Mouse (Mus musculus) embryonic facial prominence, embryonic 11.5 days (tissue): ENCODE measurements around the gene Med12l. TPM values are rescaled to one million over a fixed set of nuclear protein-coding genes. Genes with fewer than 3 reads are reported as not detected.
"Not testable (repeated sequence)": the region's sequence is repeated elsewhere in the genome, so short reads cannot be mapped to it uniquely, and the experiment has no call there.

Experiments used
- ATAC-seq: fragments of 200-750 bp; cut with Nextera tagmentation; replicated peaks from 2 replicates; pipeline ENCODE4 v1.8.0; 2017; ENCODE audit warnings: low read depth; ENCODE audit not compliant: insufficient number of reproducible peaks, low FRiP score, low TSS enrichment
- DNase-seq: peaks from one replicate; pipeline ENCODE4 v3.0.0-alpha.2; 2015; ENCODE audit warnings: low spot score
- H3K27ac ChIP-seq: fragments of 300-500 bp; sonication (generic); replicated peaks from 2 replicates; pipeline ENCODE4 v1.5.1; 2014; ENCODE audit warnings: mild to moderate bottlenecking, low read depth, low read length, control low read depth
- H3K27me3 ChIP-seq: fragments of 300-500 bp; sonication (generic); 2 replicates; pipeline ENCODE4 v1.6.1; 2014; ENCODE audit warnings: mild to moderate bottlenecking, low read length, moderate library complexity, mixed read lengths; ENCODE audit not compliant: control insufficient read depth, insufficient read depth
- H3K36me3 ChIP-seq: fragments of 300-500 bp; sonication (generic); replicated peaks from 2 replicates; pipeline ENCODE4 v1.6.1; 2014; ENCODE audit warnings: low read depth, mild to moderate bottlenecking, low read length, moderate library complexity, mixed read lengths; ENCODE audit not compliant: control insufficient read depth, insufficient read depth
- H3K4me1 ChIP-seq: fragments of 300-500 bp; sonication (generic); 2 replicates; pipeline ENCODE4 v1.6.1; 2014; ENCODE audit warnings: low read length, mixed read lengths; ENCODE audit not compliant: control insufficient read depth, insufficient read depth
- H3K4me2 ChIP-seq: fragments of 300-500 bp; sonication (generic); 2 replicates; pipeline ENCODE4 v1.6.1; 2014; ENCODE audit warnings: low read depth, mild to moderate bottlenecking, control low read depth, low read length, moderate library complexity
- H3K4me3 ChIP-seq: fragments of 300-500 bp; sonication (generic); 2 replicates; pipeline ENCODE4 v1.5.1; 2014; ENCODE audit warnings: low read depth, low read length, control low read depth
- H3K9ac ChIP-seq: fragments of 300-500 bp; sonication (generic); replicated peaks from 2 replicates; pipeline ENCODE4 v1.6.1; 2014; ENCODE audit warnings: mild to moderate bottlenecking, control low read depth, low read length
- H3K9me3 ChIP-seq: fragments of 300-500 bp; sonication (generic); replicated peaks from 2 replicates; pipeline ENCODE4 v1.6.1; 2016; ENCODE audit warnings: mild to moderate bottlenecking, low read length, inconsistent platforms, mixed read lengths; ENCODE audit not compliant: control insufficient read depth
- WGBS: fragments of 180-500 bp; shearing (Covaris S2); extraction: QIAGEN DNeasy Blood & Tissue Kit; methylation state at CpG from one replicate; pipeline ENCODE4 v1.1.7; 2014; 5-methylcytosine and 5-hydroxymethylcytosine counted together
- polyA plus RNA-seq: library from polyadenylated mRNA; unstranded; fragments of >200 nt; fragmentation: Nextera tagmentation; extraction: Ambion mirVana; gene quantifications from 2 replicates; pipeline ENCODE4 v1.2.1, GENCODE M21; 2014

The Med12l gene
- polyA plus RNA-seq, 1 experiment from 2014 or later: 2.2 TPM

- no peak overlapping the region for H3K9ac ChIP-seq
- no peaks in the 10 kb centered on the region for H3K27me3 ChIP-seq
- no peaks in the 10 kb centered on the region for H3K9me3 ChIP-seq
- WGBS: 72% methylated on average over 2 of the region's 2 CpGs
- no peaks in the 10 kb centered on the region for H3K36me3 ChIP-seq
- no peaks in the 10 kb centered on the region for H3K4me1 ChIP-seq
- H3K27ac ChIP-seq: no peak overlapping the region
- ATAC-seq: no peak
- H3K4me2 ChIP-seq: no peak overlapping the region
- no peak overlapping the region for H3K4me3 ChIP-seq
- no peak for DNase-seq
These were observed 134.5 kb downstream of the Med12l start for GRCm38 (mm10) chr3:59140115-59140514.

GRCm38 (mm10) chr3:59140941-59141340 is 135.3 kb downstream of the Med12l start:
- H3K4me3 ChIP-seq, H3K4me2 ChIP-seq, DNase-seq, H3K4me1 ChIP-seq, ATAC-seq, H3K9ac ChIP-seq, H3K27me3 ChIP-seq, H3K36me3 ChIP-seq, H3K27ac ChIP-seq, H3K9me3 ChIP-seq: not testable (repeated sequence)
- WGBS: 85% methylated on average over 4 of the region's 4 CpGs

- H3K36me3 ChIP-seq: no peaks in the 10 kb centered on the region
These were observed 136.1 kb downstream of the Med12l start for GRCm38 (mm10) chr3:59141507-59142305.

GRCm38 (mm10) chr3:59145194-59145593 is 139.6 kb downstream of the Med12l start:
- no peaks in the 10 kb centered on the region for H3K36me3 ChIP-seq
- DNase-seq: no peak
- no peaks in the 10 kb centered on the region for H3K27me3 ChIP-seq
- H3K4me3 ChIP-seq: no peak overlapping the region
- 59% methylated on average over 5 of the region's 5 CpGs for WGBS
- H3K4me1 ChIP-seq: no peaks in the 10 kb centered on the region
- H3K9me3 ChIP-seq: no peaks in the 10 kb centered on the region
- H3K4me2 ChIP-seq: no peak overlapping the region
- no peak for ATAC-seq
- no peak overlapping the region for H3K9ac ChIP-seq
- no peak overlapping the region for H3K27ac ChIP-seq

More at GRCm38 (mm10) chr3:59141507-59142305, 136.1 kb downstream of the Med12l start:
- H3K9ac ChIP-seq: no peak overlapping the region
- no peak overlapping the region for H3K4me2 ChIP-seq
- ATAC-seq: no peak
- no peaks in the 10 kb centered on the region for H3K27me3 ChIP-seq
- no peak for DNase-seq
- H3K9me3 ChIP-seq: no peaks in the 10 kb centered on the region
- H3K4me1 ChIP-seq: no peaks in the 10 kb centered on the region
- H3K4me3 ChIP-seq: no peak overlapping the region
- no peak overlapping the region for H3K27ac ChIP-seq
- 69% methylated on average over 8 of the region's 8 CpGs for WGBS

GRCm38 (mm10) chr3:59149646-59150045 is 144.0 kb downstream of the Med12l start:
- Histone ChIP-seq H3K36me3 (no peaks in the 10 kb centered on the region), H3K9ac (no peak overlapping the region), H3K27ac (no peak overlapping the region), H3K4me3 (no peak overlapping the region), H3K4me1 (no peaks in the 10 kb centered on the region), H3K9me3 (no peaks in the 10 kb centered on the region), H3K27me3 (no peaks in the 10 kb centered on the region), H3K4me2 (no peak overlapping the region)
- DNase-seq (no peak), ATAC-seq (no peak)

GRCm38 (mm10) chr3:59150624-59151023 is 145.0 kb downstream of the Med12l start:
- H3K9me3 ChIP-seq: no peaks in the 10 kb centered on the region
- WGBS: 91% methylated on average over 2 of the region's 2 CpGs
- DNase-seq: no peak
- H3K4me2 ChIP-seq: no peak overlapping the region
- H3K27ac ChIP-seq: no peak overlapping the region
- H3K4me3 ChIP-seq: no peak overlapping the region
- no peaks in the 10 kb centered on the region for H3K36me3 ChIP-seq
- no peaks in the 10 kb centered on the region for H3K4me1 ChIP-seq
- no peak for ATAC-seq
- no peak overlapping the region for H3K9ac ChIP-seq
- no peaks in the 10 kb centered on the region for H3K27me3 ChIP-seq

- Histone ChIP-seq H3K36me3 (no peaks in the 10 kb centered on the region), H3K4me1 (no peaks in the 10 kb centered on the region), H3K27me3 (no peaks in the 10 kb centered on the region), H3K9ac (no peak within 1 kb of the TSS), H3K4me2 (no peak within 1 kb of the TSS), H3K9me3 (no peaks in the 10 kb centered on the region), H3K27ac (no peak within 1 kb of the TSS), H3K4me3 (no peak within 1 kb of the TSS)
- WGBS: 83% methylated on average over 5 of the region's 5 CpGs
- ATAC-seq (no peak), DNase-seq (no peak)
These were observed 147.8 kb downstream of the Med12l start, which contains the start of gene P2ry14 for GRCm38 (mm10) chr3:59153424-59153823. TSS of gene P2ry14 (minus strand) at chr3:59153618.

GRCm38 (mm10) chr3:59154888-59155287 is 149.3 kb downstream of the Med12l start:
- Histone ChIP-seq H3K4me1 (no peaks in the 10 kb centered on the region), H3K27ac (no peak overlapping the region), H3K9me3 (no peaks in the 10 kb centered on the region), H3K4me2 (no peak overlapping the region), H3K9ac (no peak overlapping the region), H3K27me3 (no peaks in the 10 kb centered on the region), H3K4me3 (no peak overlapping the region), H3K36me3 (no peaks in the 10 kb centered on the region)
- DNase-seq (peak; percentile 16), ATAC-seq (no peak)
- WGBS: 68% methylated on average over 2 of the region's 2 CpGs
